Mouse (Mus musculus): ENCODE results near the gene Ttc39a. TPM values are rescaled to one million over a fixed set of nuclear protein-coding genes. Genes with fewer than 3 reads are reported as not detected.
"Not testable (repeated sequence)": the region's sequence is repeated elsewhere in the genome, so short reads cannot be mapped to it uniquely, and the experiment has no call there.

The Ttc39a gene
- 4.3 and 4.4 TPM in 2 replicates for polyA plus RNA-seq (2012; rRNA removed)

GRCm38 (mm10) chr4:109406486-109407175 is at the start of gene Ttc39a:
TSS of gene Ttc39a (plus strand) at chr4:109406623.
- no peak for DNase-seq (ENCODE audit: extremely low spot score in 1 of 2, low spot score in 1 of 2)

GRCm38 (mm10) chr4:109378107-109378506 is 28.3 kb upstream of the Ttc39a start:
- no peak for DNase-seq (ENCODE audit: extremely low spot score in 1 of 2, low spot score in 1 of 2)

- DNase-seq (ENCODE audit: extremely low spot score in 1 of 2, low spot score in 1 of 2): no peak
Measured at GRCm38 (mm10) chr4:109382457-109382856, 24.0 kb upstream of the Ttc39a start.

GRCm38 (mm10) chr4:109385599-109385998 is 20.8 kb upstream of the Ttc39a start:
- DNase-seq (ENCODE audit: extremely low spot score in 1 of 2, low spot score in 1 of 2): peak; percentile 23 to 37

GRCm38 (mm10) chr4:109393229-109393779 is 13.1 kb upstream of the Ttc39a start:
- DNase-seq (ENCODE audit: extremely low spot score in 1 of 2, low spot score in 1 of 2): no peak

- DNase-seq (ENCODE audit: extremely low spot score in 1 of 2, low spot score in 1 of 2): no peak
Measured at GRCm38 (mm10) chr4:109393902-109394301, 12.5 kb upstream of the Ttc39a start.

GRCm38 (mm10) chr4:109394314-109395074 is 11.9 kb upstream of the Ttc39a start:
- DNase-seq (ENCODE audit: extremely low spot score in 1 of 2, low spot score in 1 of 2): no peak

- DNase-seq (ENCODE audit: extremely low spot score in 1 of 2, low spot score in 1 of 2): no peak
Measured at GRCm38 (mm10) chr4:109400366-109400980, 6.0 kb upstream of the Ttc39a start.

GRCm38 (mm10) chr4:109401176-109401689 is 5.2 kb upstream of the Ttc39a start:
- DNase-seq (ENCODE audit: extremely low spot score in 1 of 2, low spot score in 1 of 2): no peak

- not testable (repeated sequence) for DNase-seq (ENCODE audit: extremely low spot score in 1 of 2, low spot score in 1 of 2)
Measured at GRCm38 (mm10) chr4:109404908-109405307, 1.5 kb upstream of the Ttc39a start.

GRCm38 (mm10) chr4:109405415-109405814 is 1.0 kb upstream of the Ttc39a start:
- DNase-seq (ENCODE audit: extremely low spot score in 1 of 2, low spot score in 1 of 2): no peak

- peak; percentile 39 to 62 for DNase-seq (ENCODE audit: extremely low spot score in 1 of 2, low spot score in 1 of 2)
Measured at GRCm38 (mm10) chr4:109406054-109406485, 353 bp upstream of the Ttc39a start.

- no peak for DNase-seq (ENCODE audit: extremely low spot score in 1 of 2, low spot score in 1 of 2)
Measured at GRCm38 (mm10) chr4:109407176-109407520, 725 bp downstream of the Ttc39a start.

GRCm38 (mm10) chr4:109407701-109408485 is 1.5 kb downstream of the Ttc39a start:
- no peak for DNase-seq (ENCODE audit: extremely low spot score in 1 of 2, low spot score in 1 of 2)

GRCm38 (mm10) chr4:109410681-109411376 is 4.4 kb downstream of the Ttc39a start:
- no peak for DNase-seq (ENCODE audit: extremely low spot score in 1 of 2, low spot score in 1 of 2)

- DNase-seq (ENCODE audit: extremely low spot score in 1 of 2, low spot score in 1 of 2): no peak
Measured at GRCm38 (mm10) chr4:109411377-109411967, 5.0 kb downstream of the Ttc39a start.

GRCm38 (mm10) chr4:109412233-109412632 is 5.8 kb downstream of the Ttc39a start:
- no peak for DNase-seq (ENCODE audit: extremely low spot score in 1 of 2, low spot score in 1 of 2)

- DNase-seq (ENCODE audit: extremely low spot score in 1 of 2, low spot score in 1 of 2): no peak
Measured at GRCm38 (mm10) chr4:109417998-109418397, 11.6 kb downstream of the Ttc39a start.

- DNase-seq (ENCODE audit: extremely low spot score in 1 of 2, low spot score in 1 of 2): no peak
Measured at GRCm38 (mm10) chr4:109419017-109419416, 12.6 kb downstream of the Ttc39a start.

All from frontal cortex, adult 2 months (tissue).